Mouse (Mus musculus) liver, embryonic 14.5 days (tissue): Measurements from ENCODE around the gene Gm13539. TPM values are rescaled to one million over a fixed set of nuclear protein-coding genes. Genes with fewer than 3 reads are reported as not detected.
"Not testable (repeated sequence)": the region's sequence is repeated elsewhere in the genome, so short reads cannot be mapped to it uniquely, and the experiment has no call there.

Source experiments
- ATAC-seq: fragments of 200-750 bp; cut with Nextera tagmentation; 2 replicates; pipeline ENCODE4 v1.8.0; 2017; ENCODE audit warnings: moderate number of reproducible peaks, mild to moderate bottlenecking, moderate library complexity; ENCODE audit not compliant: insufficient read depth
- DNase-seq, 3 experiments: peaks; one replicate each; pipeline ENCODE4 v3.0.0-alpha.2; 2012 to 2013; ENCODE audit warnings: low read depth in 3 of 3, low spot score in 3 of 3
- H3K27ac ChIP-seq: fragments of 300-500 bp; sonication (generic); 2 replicates; pipeline ENCODE4 v1.5.1; 2014; ENCODE audit warnings: moderate library complexity, mild to moderate bottlenecking, control low read depth, inconsistent platforms
- H3K27me3 ChIP-seq: fragments of 300-500 bp; sonication (generic); 2 replicates; pipeline ENCODE4 v1.6.1; 2014; ENCODE audit warnings: mild to moderate bottlenecking, low read length, moderate library complexity; ENCODE audit not compliant: control insufficient read depth, insufficient read depth
- H3K36me3 ChIP-seq: fragments of 300-500 bp; sonication (generic); replicated peaks from 2 replicates; pipeline ENCODE4 v1.6.1; 2014; ENCODE audit warnings: low read depth; ENCODE audit not compliant: control insufficient read depth, insufficient read depth
- H3K4me1 ChIP-seq, 2 experiments: fragments of 200-500 bp in 1 of 2; fragments of 300-500 bp in 1 of 2; sonication (generic) in 1 of 2; replicated peaks; 2 replicates each; pipeline ENCODE4 v1.6.1; 2012 to 2014; ENCODE audit warnings: antibody characterized with exemption in 1 of 2, inconsistent platforms in 1 of 2, low read length in 1 of 2; ENCODE audit not compliant: control insufficient read depth in 2 of 2, insufficient read depth in 2 of 2
- H3K4me2 ChIP-seq: fragments of 300-500 bp; sonication (generic); 2 replicates; pipeline ENCODE4 v1.6.1; 2014; ENCODE audit warnings: low read depth, mild to moderate bottlenecking, control low read depth, moderate library complexity
- H3K4me3 ChIP-seq, 2 experiments: fragments of 200-500 bp in 1 of 2; fragments of 300-500 bp in 1 of 2; sonication (generic) in 1 of 2; 2 replicates each; pipeline ENCODE4 v1.5.1; 2012 to 2014; ENCODE audit warnings: low read depth in 2 of 2, low read length in 2 of 2, mild to moderate bottlenecking in 2 of 2, control low read depth in 1 of 2, inconsistent platforms in 1 of 2, moderate library complexity in 1 of 2; ENCODE audit not compliant: insufficient read depth in 1 of 2
- H3K9ac ChIP-seq: fragments of 300-500 bp; sonication (generic); replicated peaks from 2 replicates; pipeline ENCODE4 v1.6.1; 2014; ENCODE audit warnings: mild to moderate bottlenecking, control low read depth, moderate library complexity
- H3K9me3 ChIP-seq: fragments of 300-500 bp; sonication (generic); 2 replicates; pipeline ENCODE4 v1.6.1; 2016; ENCODE audit warnings: low read length, mixed read lengths; ENCODE audit not compliant: control insufficient read depth
- CTCF ChIP-seq: IDR thresholded peaks from 2 replicates; pipeline ENCODE4 v1.5.1; 2016; ENCODE audit warnings: antibody characterized with exemption, low read depth, control low read depth
- EP300 ChIP-seq: IDR thresholded peaks from 2 replicates; pipeline ENCODE4 v1.6.1; 2016; ENCODE audit warnings: antibody characterized with exemption, low read depth
- WGBS: fragments of 180-500 bp; shearing (Covaris S2); extraction: QIAGEN DNeasy Blood & Tissue Kit; methylation state at CpG from one replicate; pipeline ENCODE4 v1.1.7; 2014; ENCODE audit not compliant: insufficient replicate concordance; 5-methylcytosine and 5-hydroxymethylcytosine counted together
- polyA plus RNA-seq, 2 experiments: library from polyadenylated mRNA; depleted of rRNA in 1 of 2; stranded (reverse) in 1 of 2; unstranded in 1 of 2; fragments of >200 nt; fragmentation: Nextera tagmentation in 1 of 2; extraction: Ambion mirVana in 1 of 2; gene quantifications; 2 replicates each; pipeline versions ENCODE4 v1.2.1 to v1.2.3; 2012 to 2014

Gm13539 gene
- polyA plus RNA-seq (2012; rRNA removed): not detected in 2 replicates
- not detected in 2 replicates for polyA plus RNA-seq (2014; fragmentation: Nextera tagmentation; extraction: Ambion mirVana)

- DNase-seq (no peak), ATAC-seq (no peak)
- no peaks in the 10 kb centered on the region for H3K27me3 ChIP-seq
- WGBS: 46% methylated on average over 3 of the region's 3 CpGs
- peaks cover 3 to 5% of the 10 kb centered on the region in 2 experiments for H3K4me1 ChIP-seq
- H3K27ac ChIP-seq: no peak within 1 kb of the TSS
- no peaks in the 10 kb centered on the region for H3K36me3 ChIP-seq
- no peak within 1 kb of the TSS for H3K4me3 ChIP-seq
- H3K9ac ChIP-seq: no peak within 1 kb of the TSS
- H3K4me2 ChIP-seq: no peak within 1 kb of the TSS
- TF ChIP-seq CTCF: no peak
- no peak for TF ChIP-seq EP300
- H3K9me3 ChIP-seq: no peaks in the 10 kb centered on the region
These were observed at the start of gene Gm13539 for GRCm38 (mm10) chr2:25781957-25782356. TSS of gene Gm13539 (plus strand) at chr2:25782257.

- TF ChIP-seq CTCF: no peak
- no peak for TF ChIP-seq EP300
- Histone ChIP-seq H3K4me1 (no peaks in the 10 kb centered on the region), H3K9ac (no peak overlapping the region), H3K9me3 (no peaks in the 10 kb centered on the region), H3K36me3 (no peaks in the 10 kb centered on the region), H3K27ac (no peak overlapping the region), H3K27me3 (no peaks in the 10 kb centered on the region), H3K4me2 (no peak overlapping the region), H3K4me3 (no peak overlapping the region)
- DNase-seq (no peak), ATAC-seq (no peak)
- 29% methylated on average over 2 of the region's 2 CpGs for WGBS
These were observed 48.7 kb upstream of the Gm13539 start for GRCm38 (mm10) chr2:25733199-25733930.

GRCm38 (mm10) chr2:25736709-25737108, 45.3 kb upstream of the Gm13539 start, which contains the start of gene Obp2b:
TSS of gene Obp2b (plus strand) at chr2:25737009.
- not testable (repeated sequence) for H3K36me3 ChIP-seq, H3K4me1 ChIP-seq, DNase-seq, H3K4me3 ChIP-seq, ATAC-seq, H3K4me2 ChIP-seq, H3K9ac ChIP-seq, H3K27me3 ChIP-seq, H3K9me3 ChIP-seq, H3K27ac ChIP-seq
- WGBS: 61% methylated on average over 3 of the region's 3 CpGs

GRCm38 (mm10) chr2:25741671-25742070, 40.4 kb upstream of the Gm13539 start:
- Histone ChIP-seq H3K4me1 (no peaks in the 10 kb centered on the region), H3K27me3 (no peaks in the 10 kb centered on the region), H3K4me3 (no peak overlapping the region), H3K9ac (no peak overlapping the region), H3K9me3 (no peaks in the 10 kb centered on the region; the same call in 1 of the 2 replicates), H3K4me2 (no peak overlapping the region), H3K27ac (no peak overlapping the region), H3K36me3 (no peaks in the 10 kb centered on the region)
- ATAC-seq (no peak), DNase-seq (no peak)
- TF ChIP-seq CTCF (no peak), EP300 (no peak)
- 57% methylated on average over 1 of the region's 1 CpGs for whole genome bisulfite sequencing

GRCm38 (mm10) chr2:25754201-25754600, 27.9 kb upstream of the Gm13539 start:
- H3K36me3 ChIP-seq: no peaks in the 10 kb centered on the region
- TF ChIP-seq EP300 (no peak), CTCF (no peak)
- no peak overlapping the region for H3K27ac ChIP-seq
- WGBS: 63% methylated on average over 1 of the region's 1 CpGs
- ATAC-seq (no peak), DNase-seq (no peak)
- H3K9ac ChIP-seq: no peak overlapping the region
- no peaks in the 10 kb centered on the region for H3K9me3 ChIP-seq
- H3K4me1 ChIP-seq: no peaks in the 10 kb centered on the region
- H3K4me3 ChIP-seq: no peak overlapping the region
- no peaks in the 10 kb centered on the region for H3K27me3 ChIP-seq
- H3K4me2 ChIP-seq: no peak overlapping the region
